Mouse (Mus musculus): ENCODE data around the gene Casp9.

GRCm38 (mm10) chr4:141789564-141790218, 3.7 kb upstream of the Casp9 start:
- no peak for TF ChIP-seq CTCF (IDR thresholded peaks at IDR 0.05; ENCODE audit: low read depth, low read length)
- TF ChIP-seq POLR2A (IDR thresholded peaks at IDR 0.05; ENCODE audit: borderline replicate concordance, low read depth, low read length), result no peak
